Mouse (Mus musculus) neural tube, embryonic 10.5 days (tissue): ENCODE results near the gene Lgals2.

Experiments used
- DNase-seq: peaks from one replicate; pipeline ENCODE4 v3.0.0-alpha.2; 2017; ENCODE audit warnings: low spot score; ENCODE audit errors: extremely low spot score

Lgals2 gene

GRCm38 (mm10) chr15:78816074-78816391 lies 39.3 kb downstream of the Lgals2 start:
- no peak for DNase-seq

- DNase-seq: no peak
Observed at GRCm38 (mm10) chr15:78815314-78816073, 39.8 kb downstream of the Lgals2 start.

GRCm38 (mm10) chr15:78813603-78814002 lies 41.7 kb downstream of the Lgals2 start:
- no peak for DNase-seq

- no peak for DNase-seq
Observed at GRCm38 (mm10) chr15:78810146-78810545, 45.2 kb downstream of the Lgals2 start.

GRCm38 (mm10) chr15:78809739-78810138 lies 45.6 kb downstream of the Lgals2 start:
- DNase-seq: no peak

DNA sequence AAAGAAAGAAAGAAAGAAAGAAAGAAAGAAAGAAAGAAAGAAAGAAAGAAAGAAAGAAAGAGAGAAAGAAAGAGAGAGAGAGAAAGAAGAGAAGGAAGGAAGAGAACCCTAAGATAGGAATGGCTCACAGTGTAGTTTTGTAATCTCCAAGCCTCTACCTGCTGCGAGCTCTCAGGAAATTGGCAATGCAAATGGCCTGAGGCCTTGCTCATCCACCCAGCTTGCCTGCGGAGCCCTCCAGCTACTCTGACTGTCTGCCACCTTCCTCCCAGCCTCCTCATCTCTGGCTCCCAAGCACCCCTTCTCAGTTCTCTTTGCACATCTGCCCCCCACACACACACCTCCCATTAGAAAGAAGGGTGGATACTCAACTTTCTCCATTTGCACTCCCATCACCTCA lies 46.3 kb downstream of the Lgals2 start:
- DNase-seq: no peak

- DNase-seq: no peak
Observed at GRCm38 (mm10) chr15:78807141-78807540, 48.2 kb downstream of the Lgals2 start.

GRCm38 (mm10) chr15:78806614-78807013 lies 48.7 kb downstream of the Lgals2 start:
- DNase-seq: no peak

GRCm38 (mm10) chr15:78805351-78805750 lies 50.0 kb downstream of the Lgals2 start:
- DNase-seq: no peak

GRCm38 (mm10) chr15:78804326-78804725 lies 51.0 kb downstream of the Lgals2 start:
- no peak for DNase-seq

DNA sequence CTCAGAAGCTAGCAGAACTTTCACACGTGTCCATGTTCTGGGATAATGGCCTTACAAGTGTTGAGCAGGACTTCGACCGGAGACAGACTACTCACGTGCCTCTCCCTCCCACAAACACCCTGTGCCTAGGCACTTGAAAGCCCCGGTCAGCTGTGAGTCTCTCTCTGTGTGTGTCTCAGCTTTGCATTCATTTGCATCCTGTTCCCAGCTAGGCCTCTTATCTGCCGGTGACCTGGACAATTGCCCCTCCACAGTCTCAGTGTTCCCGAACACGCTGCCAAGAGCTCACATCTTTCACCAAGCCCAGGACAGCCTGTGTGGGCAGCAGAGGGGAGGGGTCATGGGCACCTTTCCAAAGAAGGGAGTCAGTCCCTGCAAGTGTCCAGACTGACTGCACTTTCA lies 51.8 kb downstream of the Lgals2 start:
- no peak for DNase-seq

DNA sequence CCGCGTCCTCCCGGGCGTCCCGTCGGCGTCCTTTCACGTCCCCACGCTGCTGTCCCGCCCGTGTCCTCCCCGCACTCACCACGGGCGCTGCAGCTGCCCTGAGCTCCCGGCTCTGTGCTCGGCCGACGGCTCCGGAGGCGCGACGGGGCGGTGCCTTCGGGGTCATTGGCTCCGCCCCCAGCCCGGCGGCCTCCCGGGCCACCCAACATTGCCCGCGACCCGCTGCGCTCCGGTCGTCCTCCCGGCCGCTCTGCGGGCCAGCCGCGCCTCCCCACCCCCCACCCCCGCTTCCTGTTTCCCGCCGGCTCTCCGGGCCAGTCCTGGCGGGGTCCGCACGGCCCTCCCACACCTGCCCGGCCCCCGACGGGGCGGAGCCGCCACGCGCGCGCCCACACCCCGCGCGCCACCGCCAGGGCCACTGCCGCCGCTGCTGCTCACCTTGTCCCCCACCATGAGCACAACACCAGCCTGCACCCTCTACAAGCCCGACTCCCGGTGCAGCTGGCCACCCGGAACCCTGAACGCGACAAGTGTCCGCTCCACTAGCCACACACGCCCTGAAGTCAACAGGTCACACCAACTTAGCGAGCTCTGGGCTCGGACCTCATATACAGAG lies 52.4 kb downstream of the Lgals2 start, which contains the start of gene Card10:
Gene Card10, minus strand, starts transcription at position 267 of the 616 bp plus-strand sequence.
- peak; percentile 62 for DNase-seq

DNA sequence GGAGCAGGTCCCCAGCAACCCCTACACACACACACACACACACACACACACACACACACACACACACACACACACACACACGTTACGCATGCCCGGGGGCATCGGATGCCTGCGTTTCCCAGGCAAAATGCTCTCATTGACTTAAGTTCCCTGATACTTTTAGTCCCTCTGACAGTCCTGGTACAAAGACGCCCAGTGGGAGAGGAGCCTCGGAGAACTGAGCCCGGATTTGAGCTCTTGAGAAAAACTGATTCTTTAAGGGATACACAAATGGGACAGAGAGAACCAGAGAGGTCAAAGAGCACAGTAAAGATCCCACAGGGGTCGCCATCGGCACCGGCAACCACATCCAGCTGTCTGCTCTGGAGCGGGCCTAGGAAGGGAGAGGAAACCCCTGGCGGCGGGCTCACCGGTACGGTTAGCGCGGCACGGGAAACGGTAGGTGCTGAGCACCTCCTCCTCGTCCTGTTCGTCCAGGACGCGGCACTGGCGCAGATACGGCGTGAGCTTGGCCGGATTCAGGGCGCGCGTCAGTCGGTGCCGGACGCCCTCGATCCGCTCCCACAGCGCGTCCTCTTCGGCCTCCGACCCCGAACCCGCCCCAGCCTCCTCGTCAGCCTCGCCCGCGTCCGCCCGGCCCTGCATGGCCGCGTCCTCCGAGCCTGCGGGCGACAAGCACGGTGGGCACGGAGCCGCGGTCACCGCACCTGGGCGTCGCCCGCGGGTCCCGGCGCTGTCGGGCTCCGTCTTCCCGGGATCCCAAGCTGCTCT lies 53.2 kb downstream of the Lgals2 start:
- DNase-seq: peak; percentile 47

DNA sequence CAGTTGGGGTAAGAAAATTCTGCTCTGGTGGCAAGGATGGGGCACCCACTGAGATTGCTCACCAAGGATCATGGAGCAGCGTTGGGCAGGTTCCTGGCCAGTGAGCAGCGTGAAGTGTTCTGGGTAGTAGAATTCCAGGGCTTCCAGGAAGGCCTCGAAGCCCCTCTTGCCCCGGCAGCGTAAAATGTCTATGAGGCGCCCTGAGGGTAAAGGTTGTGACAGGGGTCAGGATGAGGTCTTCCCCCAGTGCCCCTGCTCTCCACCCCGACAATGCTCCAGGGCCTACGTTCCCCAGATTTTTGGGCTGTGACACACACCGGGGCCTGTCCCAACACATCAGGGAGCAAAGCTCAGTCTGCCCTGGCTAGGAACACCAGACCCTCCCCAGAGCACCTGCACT lies 53.8 kb downstream of the Lgals2 start:
- no peak for DNase-seq
